Mouse (Mus musculus) layer of hippocampus, postnatal 25 days (tissue): ENCODE data around the gene Fbxw7. TPM values are rescaled to one million over a fixed set of nuclear protein-coding genes. Genes with fewer than 3 reads are reported as not detected.

Experiments used
- DNase-seq, 2 experiments: peaks; one replicate each; pipeline ENCODE4 v3.0.0; 2022; ENCODE audit warnings: mixed read lengths in 2 of 2, low spot score in 1 of 2; ENCODE audit errors: extremely low spot score in 1 of 2
- total RNA-seq, 2 experiments: library from RNA; stranded (reverse); gene quantifications; 2 replicates each; pipeline ENCODE4 v1.2.3; 2021

Gene Fbxw7
- total RNA-seq, 2 experiments from 2014 or later, result 144 to 159 TPM

- DNase-seq, result peak; percentile 35 to 38
Observed at GRCm38 (mm10) chr3:85015667-85016066, 200.6 kb downstream of the Fbxw7 start.

GRCm38 (mm10) chr3:85020137-85020536 lies 205.1 kb downstream of the Fbxw7 start:
- DNase-seq, result no peak

GRCm38 (mm10) chr3:85021816-85022215 lies 206.7 kb downstream of the Fbxw7 start:
- DNase-seq, result no peak

GRCm38 (mm10) chr3:85022800-85023199 lies 207.7 kb downstream of the Fbxw7 start:
- no peak for DNase-seq

- no peak for DNase-seq
Observed at GRCm38 (mm10) chr3:85024237-85024636, 209.2 kb downstream of the Fbxw7 start.

GRCm38 (mm10) chr3:85024817-85025705 lies 210.0 kb downstream of the Fbxw7 start:
- DNase-seq, result no peak

Other genes with a start within 250 kb of the Fbxw7 start
- gene Arfip1, start 232.6 kb upstream of the Fbxw7 start, total RNA-seq, result 10 to 100 TPM; 18.8 to 21.2 TPM
- gene Tigd4, start 221.7 kb upstream of the Fbxw7 start, total RNA-seq, result not detected
- under 1 TPM in 1 of 2 experiments, not detected in 1; 0.54 TPM for gene Tmem154, start 149.1 kb upstream of the Fbxw7 start, total RNA-seq